Mouse (Mus musculus) heart, adult 2 months (tissue): Measurements from ENCODE around the gene Fut8.

Source experiments
- CTCF ChIP-seq: fragments of 200-600 bp; IDR thresholded peaks from 2 replicates; pipeline ENCODE4 v1.8.1; 2022; ENCODE audit warnings: antibody characterized with exemption, mild to moderate bottlenecking, moderate library complexity
- POLR2A ChIP-seq: fragments of 200-500 bp; IDR thresholded peaks from 2 replicates; pipeline ENCODE4 v1.6.1; 2011; ENCODE audit warnings: mild to moderate bottlenecking, low read depth, low read length, control low read depth; ENCODE audit not compliant: insufficient read depth

DNA sequence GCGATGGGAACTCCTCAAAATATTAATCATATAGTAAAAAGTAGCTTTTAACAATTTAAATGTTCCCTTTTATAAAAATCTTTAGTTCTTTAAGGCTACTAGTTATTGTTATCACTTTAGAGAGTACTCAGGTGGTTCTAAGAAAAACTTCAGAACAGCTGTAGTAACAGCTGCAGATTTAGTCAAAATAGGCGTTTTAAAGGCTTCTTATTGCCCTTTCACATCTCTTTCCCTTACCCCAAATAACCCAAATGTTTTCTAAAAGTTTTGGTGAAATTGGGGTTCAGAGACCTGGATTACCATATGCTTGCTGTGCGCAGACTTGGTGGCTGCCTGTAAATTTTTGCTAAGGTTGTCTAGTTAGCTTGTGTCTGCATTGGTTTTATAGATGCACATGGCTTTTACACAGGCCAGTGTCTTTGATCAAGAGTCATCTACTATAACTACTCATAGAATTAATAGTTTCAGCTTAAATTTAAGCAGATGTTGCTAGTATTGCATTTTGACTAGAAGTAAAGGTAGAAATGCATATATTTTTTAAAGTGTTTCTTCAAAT lies 68.9 kb downstream of the Fut8 start:
- TF ChIP-seq CTCF, result no peak
- no peak for TF ChIP-seq POLR2A
